Mouse (Mus musculus) embryonic facial prominence, embryonic 13.5 days (tissue): Measurements from ENCODE around the gene Atp5g2. TPM values are rescaled to one million over a fixed set of nuclear protein-coding genes. Genes with fewer than 3 reads are reported as not detected.

ENCODE experiments used
- ATAC-seq: fragments of 200-750 bp; cut with Nextera tagmentation; 2 replicates; pipeline ENCODE4 v1.8.0; 2017; ENCODE audit warnings: low read depth; ENCODE audit not compliant: insufficient number of reproducible peaks, insufficient read depth, low FRiP score, low TSS enrichment
- H3K27ac ChIP-seq: fragments of 300-500 bp; sonication (generic); 2 replicates; pipeline ENCODE4 v1.5.1; 2015; ENCODE audit warnings: moderate library complexity, mild to moderate bottlenecking, inconsistent platforms
- H3K27me3 ChIP-seq: fragments of 300-500 bp; sonication (generic); 2 replicates; pipeline ENCODE4 v1.6.1; 2015; ENCODE audit warnings: mild to moderate bottlenecking, inconsistent platforms
- H3K36me3 ChIP-seq: fragments of 300-500 bp; sonication (generic); 2 replicates; pipeline ENCODE4 v1.6.1; 2015; ENCODE audit warnings: mild to moderate bottlenecking, inconsistent platforms
- H3K4me1 ChIP-seq: fragments of 300-500 bp; sonication (generic); 2 replicates; pipeline ENCODE4 v1.6.1; 2015; ENCODE audit warnings: inconsistent platforms
- H3K4me2 ChIP-seq: fragments of 300-500 bp; sonication (generic); 2 replicates; pipeline ENCODE4 v1.6.1; 2015; ENCODE audit warnings: moderate library complexity, mild to moderate bottlenecking, inconsistent platforms
- H3K4me3 ChIP-seq: fragments of 300-500 bp; sonication (generic); 2 replicates; pipeline ENCODE4 v1.5.1; 2015; ENCODE audit warnings: mild to moderate bottlenecking, inconsistent platforms
- H3K9ac ChIP-seq: fragments of 300-500 bp; sonication (generic); 2 replicates; pipeline ENCODE4 v1.6.1; 2015; ENCODE audit warnings: mild to moderate bottlenecking, inconsistent platforms
- H3K9me3 ChIP-seq: fragments of 300-500 bp; sonication (generic); 2 replicates; pipeline ENCODE4 v1.6.1; 2016; ENCODE audit warnings: inconsistent platforms
- WGBS: fragments of 180-500 bp; shearing (Covaris S2); methylation state at CpG from one replicate; pipeline ENCODE4 v1.1.7; 2015; ENCODE audit warnings: mixed read lengths; 5-methylcytosine and 5-hydroxymethylcytosine counted together
- polyA plus RNA-seq: library from polyadenylated mRNA; unstranded; fragments of >200 nt; fragmentation: Nextera tagmentation; extraction: Ambion mirVana; gene quantifications from 2 replicates; pipeline ENCODE4 v1.2.1, GENCODE M21; 2015

The Atp5g2 gene
- 52.6 and 56.3 TPM in 2 replicates for polyA plus RNA-seq

DNA sequence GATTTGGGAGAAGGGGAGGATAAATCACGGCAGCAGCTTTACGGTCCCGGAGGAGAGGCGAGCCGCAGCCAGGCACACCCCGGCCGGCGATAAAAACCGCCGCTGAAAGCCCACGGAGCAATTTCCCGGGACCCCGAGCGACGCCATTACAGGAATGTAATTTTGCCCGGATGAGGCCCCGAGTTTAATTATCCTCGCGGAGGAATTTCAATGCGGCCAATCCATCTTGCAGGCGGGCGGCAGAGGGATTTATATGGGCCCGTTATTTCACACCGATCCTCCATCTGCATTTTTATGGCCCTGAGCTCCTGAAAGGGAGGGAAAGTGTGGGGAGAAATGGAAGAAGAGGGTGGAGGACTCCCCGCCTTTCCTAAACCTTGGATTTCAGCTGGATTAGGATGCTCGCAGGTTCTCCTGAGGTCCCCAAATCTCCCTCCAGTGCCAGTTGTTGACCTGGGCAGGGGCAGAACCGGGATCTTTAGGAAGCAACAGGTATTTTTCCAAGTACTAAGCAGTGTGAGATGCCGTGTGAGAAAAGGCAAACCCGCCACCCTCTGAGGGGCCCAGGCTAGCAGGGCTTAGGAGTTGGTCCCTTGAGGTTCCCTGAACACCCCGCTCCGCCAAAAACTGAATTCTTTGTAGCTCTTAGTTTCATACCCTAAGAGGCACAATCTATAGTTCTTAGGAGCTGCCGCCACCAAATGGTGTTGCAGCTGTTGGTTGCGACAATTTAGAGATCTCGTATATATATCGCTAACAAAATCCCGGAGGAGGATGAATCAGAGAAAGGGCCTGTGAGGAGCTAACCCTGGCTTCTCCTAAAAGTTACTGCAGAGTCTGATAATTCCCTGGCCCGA lies at the start of gene Atp5g2:
Atp5g2 (minus strand) TSS at position 138 of the 857 bp plus-strand sequence.
- Histone ChIP-seq H3K4me2 (peak within 1 kb of the TSS; percentile 81), H3K27me3 (no peaks in the 10 kb centered on the region), H3K9me3 (no peaks in the 10 kb centered on the region), H3K4me1 (peaks cover 33% of the 10 kb centered on the region), H3K27ac (peak within 1 kb of the TSS; percentile 100), H3K36me3 (peaks cover 7% of the 10 kb centered on the region), H3K9ac (peak within 1 kb of the TSS; percentile 90), H3K4me3 (peak within 1 kb of the TSS; percentile 55)
- ATAC-seq = no peak
- WGBS = 2% methylated on average over 37 of the region's 37 CpGs

- Histone ChIP-seq H3K9ac (peak overlapping the region; percentile 80), H3K27me3 (no peaks in the 10 kb centered on the region), H3K4me3 (peak overlapping the region; percentile 67), H3K4me1 (peaks cover 24% of the 10 kb centered on the region), H3K4me2 (peak overlapping the region; percentile 79), H3K27ac (peak overlapping the region; percentile 74), H3K9me3 (no peaks in the 10 kb centered on the region), H3K36me3 (peaks cover 32% of the 10 kb centered on the region)
- ATAC-seq = no peak
- 11% methylated on average over 14 of the region's 14 CpGs for WGBS
Measured at GRCm38 (mm10) chr15:102721016-102721898, 49.1 kb upstream of the Atp5g2 start.

DNA sequence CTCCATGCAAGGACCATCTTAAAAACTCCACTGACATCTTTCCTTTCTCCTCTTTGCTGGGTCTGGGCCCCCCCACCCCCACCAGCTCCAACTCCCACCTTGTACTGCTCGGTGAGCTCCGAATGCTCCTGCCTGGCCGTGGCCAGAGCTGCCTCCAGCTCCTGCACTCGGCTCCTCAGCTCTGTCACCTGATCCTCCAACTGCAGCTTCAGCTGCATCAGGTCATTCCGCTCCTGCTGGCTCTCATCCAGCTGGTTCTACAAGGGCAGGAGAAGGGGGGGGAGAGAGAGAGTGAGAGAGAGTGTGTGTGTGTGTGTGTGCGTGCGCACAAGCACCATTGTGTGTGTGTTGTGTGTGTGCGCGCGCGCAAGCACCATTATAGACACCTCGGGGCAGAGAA lies 44.0 kb upstream of the Atp5g2 start:
- Histone ChIP-seq H3K36me3 (peaks cover 82% of the 10 kb centered on the region), H3K27ac (no peak overlapping the region; the same call in 1 of the 2 replicates), H3K9ac (no peak overlapping the region), H3K27me3 (no peaks in the 10 kb centered on the region), H3K4me1 (peaks cover 16% of the 10 kb centered on the region), H3K9me3 (no peaks in the 10 kb centered on the region), H3K4me3 (no peak overlapping the region), H3K4me2 (no peak overlapping the region)
- WGBS = 56% methylated on average over 12 of the region's 12 CpGs
- no peak for ATAC-seq

GRCm38 (mm10) chr15:102707736-102708269 lies 35.7 kb upstream of the Atp5g2 start:
- peaks cover 64% of the 10 kb centered on the region for H3K36me3 ChIP-seq
- no peak overlapping the region for H3K27ac ChIP-seq
- no peak overlapping the region for H3K4me3 ChIP-seq
- H3K9ac ChIP-seq = no peak overlapping the region
- no peaks in the 10 kb centered on the region for H3K27me3 ChIP-seq
- no peak for ATAC-seq
- no peak overlapping the region for H3K4me2 ChIP-seq
- H3K4me1 ChIP-seq = peaks cover 7% of the 10 kb centered on the region
- 72% methylated on average over 6 of the region's 6 CpGs for WGBS
- no peaks in the 10 kb centered on the region for H3K9me3 ChIP-seq

DNA sequence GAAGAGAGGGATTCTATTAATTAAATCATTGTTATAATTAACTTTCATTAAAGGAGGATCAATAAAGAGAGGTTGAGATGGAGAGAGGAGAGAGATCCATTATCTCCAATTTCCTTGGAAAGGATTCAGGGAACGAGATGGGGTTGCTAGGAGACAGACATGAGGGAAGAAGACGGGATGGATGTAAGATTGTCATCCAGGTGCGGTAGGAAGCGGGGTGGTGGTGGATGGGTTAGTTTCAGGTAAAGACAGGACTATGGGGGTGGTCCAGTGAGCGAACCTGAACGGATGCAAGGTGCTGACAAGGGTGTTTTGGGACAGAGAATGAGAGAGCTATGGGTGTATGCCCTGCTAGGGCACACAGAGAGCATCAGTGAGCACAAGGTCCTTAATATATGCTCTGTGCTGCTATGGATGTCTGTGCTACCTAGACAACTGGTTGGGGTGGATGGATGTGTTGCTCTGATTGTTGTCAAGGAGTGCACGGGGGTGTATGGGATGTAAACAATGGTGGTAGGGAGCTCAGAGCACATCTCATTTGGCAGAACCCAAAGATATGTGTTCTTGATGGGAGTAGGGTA lies 33.9 kb upstream of the Atp5g2 start:
- Histone ChIP-seq H3K27me3 (no peaks in the 10 kb centered on the region), H3K9me3 (no peaks in the 10 kb centered on the region), H3K36me3 (peaks cover 47% of the 10 kb centered on the region), H3K4me2 (no peak overlapping the region), H3K27ac (no peak overlapping the region), H3K9ac (no peak overlapping the region), H3K4me3 (no peak overlapping the region), H3K4me1 (peaks cover 7% of the 10 kb centered on the region)
- no peak for ATAC-seq
- 79% methylated on average over 7 of the region's 7 CpGs for WGBS

DNA sequence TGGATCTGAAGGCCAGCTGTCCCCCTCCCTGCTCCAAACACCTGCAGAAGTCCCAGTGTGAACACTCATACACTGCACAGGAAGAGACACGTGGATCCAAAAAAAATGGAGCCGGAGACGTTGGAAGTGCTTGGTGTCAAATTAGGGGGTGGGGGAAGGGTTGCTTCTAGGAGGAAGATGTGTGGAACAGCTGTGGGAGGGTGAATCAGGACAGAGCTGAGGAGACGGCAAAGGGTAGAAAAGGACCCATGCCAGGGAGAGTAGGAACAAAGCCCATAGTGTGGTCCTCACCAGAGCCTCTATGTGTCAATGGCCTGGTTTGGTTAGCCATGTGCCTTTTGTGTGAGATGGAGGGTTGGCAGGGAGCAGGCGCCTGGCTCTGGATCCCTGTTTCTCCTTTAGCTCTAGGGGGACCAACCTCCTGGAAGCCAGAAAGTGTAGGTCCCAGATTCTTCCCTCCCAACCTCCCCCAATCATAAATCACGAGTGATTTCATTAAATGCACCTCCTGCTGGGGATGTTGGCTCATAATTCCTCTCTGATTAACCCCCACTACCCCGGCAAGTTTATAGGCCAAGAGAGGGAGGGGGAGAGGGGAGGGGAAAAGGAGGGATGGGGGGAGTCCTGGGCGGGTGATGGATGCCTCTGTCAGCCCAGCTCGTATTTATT lies 33.2 kb upstream of the Atp5g2 start:
- 52% methylated on average over 9 of the region's 9 CpGs for WGBS
- H3K27ac ChIP-seq = no peak overlapping the region
- peaks cover 7% of the 10 kb centered on the region for H3K4me1 ChIP-seq
- H3K36me3 ChIP-seq = peaks cover 40% of the 10 kb centered on the region
- no peaks in the 10 kb centered on the region for H3K9me3 ChIP-seq
- H3K27me3 ChIP-seq = peaks cover 2% of the 10 kb centered on the region; the same call in 1 of the 2 replicates
- no peak overlapping the region for H3K4me3 ChIP-seq
- no peak overlapping the region for H3K9ac ChIP-seq
- no peak for ATAC-seq
- H3K4me2 ChIP-seq = no peak overlapping the region

GRCm38 (mm10) chr15:102704806-102705205 lies 32.7 kb upstream of the Atp5g2 start:
- Histone ChIP-seq H3K4me1 (peaks cover 7% of the 10 kb centered on the region), H3K27me3 (peaks cover 7% of the 10 kb centered on the region; the same call in 1 of the 2 replicates), H3K27ac (no peak overlapping the region), H3K4me3 (no peak overlapping the region), H3K9ac (no peak overlapping the region), H3K9me3 (no peaks in the 10 kb centered on the region), H3K36me3 (peaks cover 35% of the 10 kb centered on the region), H3K4me2 (no peak overlapping the region)
- WGBS = 63% methylated on average over 5 of the region's 5 CpGs
- ATAC-seq = no peak

DNA sequence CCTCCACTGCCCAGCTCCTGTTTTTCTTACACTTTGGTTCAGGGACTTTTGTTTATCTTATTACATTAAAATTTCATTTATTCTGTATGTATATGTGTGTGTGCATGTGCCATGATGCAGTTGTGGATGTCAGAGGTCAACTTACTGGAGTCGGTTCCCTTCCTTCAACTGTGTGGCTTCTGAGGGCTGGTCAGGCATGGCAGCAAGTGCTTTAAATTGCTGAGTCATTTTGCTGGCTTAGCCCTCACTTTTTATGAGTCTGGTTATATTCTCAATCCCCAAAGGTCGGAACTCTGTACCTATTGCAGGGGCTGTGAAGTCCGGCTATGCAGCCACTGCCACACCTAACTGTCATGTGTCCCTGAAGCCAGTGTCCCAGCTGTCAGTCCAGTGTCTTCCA lies 30.8 kb upstream of the Atp5g2 start:
- Histone ChIP-seq H3K27ac (no peak overlapping the region), H3K4me2 (no peak overlapping the region), H3K9me3 (no peaks in the 10 kb centered on the region), H3K4me1 (peaks cover 7% of the 10 kb centered on the region), H3K36me3 (peaks cover 17% of the 10 kb centered on the region), H3K4me3 (no peak overlapping the region), H3K9ac (no peak overlapping the region), H3K27me3 (peaks cover 25% of the 10 kb centered on the region)
- 84% methylated on average over 3 of the region's 3 CpGs for WGBS
- no peak for ATAC-seq

- WGBS = 2% methylated on average over 11 of the region's 11 CpGs
- no peak overlapping the region for H3K4me2 ChIP-seq
- no peak overlapping the region for H3K4me3 ChIP-seq
- H3K36me3 ChIP-seq = no peaks in the 10 kb centered on the region
- H3K27me3 ChIP-seq = peaks cover 73% of the 10 kb centered on the region
- no peak overlapping the region for H3K27ac ChIP-seq
- no peak for ATAC-seq
- H3K9ac ChIP-seq = no peak overlapping the region
- no peaks in the 10 kb centered on the region for H3K9me3 ChIP-seq
- peaks cover 10% of the 10 kb centered on the region for H3K4me1 ChIP-seq
Measured at GRCm38 (mm10) chr15:102698193-102698592, 26.0 kb upstream of the Atp5g2 start.

- ATAC-seq = no peak
- H3K36me3 ChIP-seq = no peaks in the 10 kb centered on the region
- H3K4me2 ChIP-seq = no peak overlapping the region
- H3K9me3 ChIP-seq = no peaks in the 10 kb centered on the region
- H3K4me3 ChIP-seq = no peak overlapping the region
- H3K4me1 ChIP-seq = peaks cover 20% of the 10 kb centered on the region
- no peak overlapping the region for H3K9ac ChIP-seq
- WGBS = 36% methylated on average over 3 of the region's 3 CpGs
- no peak overlapping the region for H3K27ac ChIP-seq
- H3K27me3 ChIP-seq = peaks cover 86% of the 10 kb centered on the region
Measured at GRCm38 (mm10) chr15:102696899-102697298, 24.7 kb upstream of the Atp5g2 start.

DNA sequence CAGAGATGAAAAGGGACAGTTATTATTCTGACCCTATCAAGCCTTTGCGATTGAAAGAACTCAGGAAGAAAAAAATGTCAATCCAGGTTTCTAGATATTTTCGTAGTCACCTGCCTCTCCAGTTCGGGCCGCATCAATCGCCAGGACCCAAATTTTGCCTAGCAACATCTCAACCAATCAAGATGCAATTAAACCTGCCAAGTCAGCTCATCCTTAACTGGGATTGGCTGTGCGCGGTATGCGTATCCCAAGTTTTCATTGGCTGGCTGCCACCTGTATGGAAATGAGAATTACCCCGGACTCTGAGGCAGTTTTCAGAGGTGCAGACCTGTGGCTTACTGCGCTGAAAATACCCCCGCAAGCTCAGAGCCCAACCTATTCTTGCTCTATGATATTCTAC lies 21.4 kb upstream of the Atp5g2 start:
- Histone ChIP-seq H3K4me2 (peak overlapping the region; percentile 93), H3K4me3 (peak overlapping the region; percentile 53)
- WGBS = under 1% methylated on average over 11 of the region's 11 CpGs

More for the DNA sequence above, 21.4 kb upstream of the Atp5g2 start:
- no peak overlapping the region for H3K9ac ChIP-seq
- no peak overlapping the region for H3K27ac ChIP-seq
- no peaks in the 10 kb centered on the region for H3K36me3 ChIP-seq
- peaks cover 20% of the 10 kb centered on the region for H3K4me1 ChIP-seq
- H3K9me3 ChIP-seq = no peaks in the 10 kb centered on the region
- peaks cover 88% of the 10 kb centered on the region for H3K27me3 ChIP-seq
- peak; percentile 44; the same call in 1 of the 2 replicates for ATAC-seq
